Mouse (Mus musculus): ENCODE measurements around the gene Csnk2b.

DNA sequence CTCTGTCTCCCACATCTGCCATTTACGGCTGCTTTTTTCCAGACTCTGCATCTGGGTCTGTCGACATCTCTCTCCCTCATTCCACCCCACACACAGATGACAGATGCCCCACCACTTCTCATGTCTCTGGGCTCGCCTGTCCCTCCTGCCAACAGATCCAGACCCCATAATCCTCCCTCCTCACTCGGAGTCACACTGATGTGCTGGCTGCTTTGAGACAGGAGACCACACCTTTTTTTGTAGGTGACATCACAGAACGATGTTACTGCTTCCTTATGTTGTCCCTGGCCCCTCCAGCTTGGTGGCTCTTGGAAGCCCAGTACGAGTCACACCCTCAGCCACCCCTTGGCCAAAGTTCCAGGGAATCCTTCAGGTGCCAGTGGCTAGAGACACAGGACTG is 41.6 kb downstream of the Csnk2b start:
- no peak for TF ChIP-seq CTCF (IDR thresholded peaks at IDR 0.05; ENCODE audit: low read depth)
- TF ChIP-seq EP300 (IDR thresholded peaks at IDR 0.05; ENCODE audit: low read depth): no peak
